Mouse (Mus musculus): ENCODE results near the gene Tnfaip1. TPM values are rescaled to one million over a fixed set of nuclear protein-coding genes. Genes with fewer than 3 reads are reported as not detected.

Tnfaip1 gene
- 4.0 and 5.9 TPM in 2 replicates for polyA plus RNA-seq (2012; ENCODE audit: low replicate concordance)

GRCm38 (mm10) chr11:78536080-78536689 is at the start of gene Tnfaip1, which contains the start of gene Ift20:
Tnfaip1 (minus strand) TSS chr11:78536332.
Ift20 (plus strand) TSS chr11:78536361.

DNA sequence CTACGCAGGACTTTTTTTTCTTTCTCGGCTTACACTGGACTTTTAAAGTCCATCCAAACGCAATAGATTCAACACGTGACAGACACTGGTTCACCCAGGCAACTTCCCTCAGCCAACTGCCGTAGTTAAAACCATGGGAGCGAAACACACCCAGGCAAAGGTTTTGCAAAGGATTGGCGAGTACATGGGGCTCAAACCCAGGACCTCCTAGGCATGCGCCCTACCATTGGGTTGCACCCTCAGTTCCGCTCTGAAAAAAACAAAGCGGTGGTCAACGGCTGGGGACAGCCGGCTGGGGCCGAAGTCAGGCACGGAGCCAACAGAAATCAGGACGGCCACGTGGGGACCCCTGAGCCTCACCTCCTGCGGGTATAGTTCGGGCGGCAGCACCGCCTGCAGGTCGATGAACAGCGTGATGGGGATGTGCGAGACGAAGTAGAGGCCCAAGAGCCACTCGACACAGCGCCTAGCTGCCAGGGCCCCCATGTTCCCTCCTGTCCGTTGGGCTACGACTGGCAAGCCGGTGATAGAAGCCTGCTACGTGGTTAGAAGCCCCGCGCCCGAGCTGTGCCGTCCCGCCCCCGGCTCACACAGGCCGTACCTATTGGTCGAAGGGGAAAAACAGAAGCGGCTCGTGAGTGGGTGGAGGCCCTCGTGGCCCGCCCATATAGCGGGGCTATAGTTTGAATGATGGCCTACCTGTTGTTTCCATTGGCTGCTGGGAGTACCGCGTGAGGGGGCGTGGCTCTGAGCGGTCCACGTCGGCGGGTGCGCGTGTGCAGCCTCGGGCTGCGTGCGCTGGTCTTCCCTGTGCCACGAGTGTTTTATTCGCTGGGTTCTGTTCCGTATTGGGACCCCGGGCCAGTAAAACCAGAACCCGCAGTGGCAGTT is 14.3 kb upstream of the Tnfaip1 start, which contains the start of gene Tmem97:
Gene Tmem97 (minus strand): TSS at position 610 of the 891 bp plus-strand sequence.

GRCm38 (mm10) chr11:78512025-78512957 is 23.8 kb downstream of the Tnfaip1 start, which contains the start of the genes Tmem199 and Poldip2:
Tmem199 (minus strand) TSS chr11:78512172.
Poldip2 (plus strand) TSS chr11:78512193.

DNA sequence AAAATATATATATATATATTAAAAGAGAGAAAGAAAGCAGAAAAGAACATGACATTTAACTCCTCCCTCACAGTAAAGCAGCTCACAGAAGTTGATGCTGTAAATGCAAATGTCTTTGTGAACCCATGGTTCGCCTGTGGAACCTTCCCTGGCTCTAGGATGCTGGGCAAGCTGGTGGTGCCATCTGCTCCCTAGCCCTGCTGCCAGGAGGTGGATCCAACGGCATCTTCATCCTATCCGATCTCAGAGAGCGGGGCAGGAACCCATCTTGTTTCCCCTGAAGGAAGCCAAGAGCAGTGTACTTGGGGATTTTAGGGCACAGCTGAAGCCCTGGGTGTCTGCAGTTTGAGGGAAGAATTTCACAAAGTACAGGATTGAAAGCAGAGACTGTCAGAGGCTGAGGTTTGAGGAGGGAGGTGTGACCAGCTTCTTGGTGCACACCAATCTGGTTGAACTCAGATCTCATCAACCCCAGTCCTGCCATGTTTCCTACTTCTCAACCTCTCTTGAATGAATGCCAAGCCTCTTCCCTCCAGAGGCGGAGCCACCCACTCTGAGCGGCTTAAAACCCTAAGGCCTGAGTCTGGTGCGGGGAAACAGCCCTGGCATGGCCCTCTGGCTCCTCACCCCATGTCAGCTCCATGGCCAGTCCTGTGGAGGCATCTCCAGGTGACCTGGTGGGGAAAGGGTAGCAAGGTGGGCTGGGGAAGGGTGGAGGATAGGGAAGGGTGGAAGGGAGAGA is 33.1 kb downstream of the Tnfaip1 start, which contains the start of gene Sebox:
Gene Sebox (plus strand): TSS at position 539 of the 742 bp plus-strand sequence.

DNA sequence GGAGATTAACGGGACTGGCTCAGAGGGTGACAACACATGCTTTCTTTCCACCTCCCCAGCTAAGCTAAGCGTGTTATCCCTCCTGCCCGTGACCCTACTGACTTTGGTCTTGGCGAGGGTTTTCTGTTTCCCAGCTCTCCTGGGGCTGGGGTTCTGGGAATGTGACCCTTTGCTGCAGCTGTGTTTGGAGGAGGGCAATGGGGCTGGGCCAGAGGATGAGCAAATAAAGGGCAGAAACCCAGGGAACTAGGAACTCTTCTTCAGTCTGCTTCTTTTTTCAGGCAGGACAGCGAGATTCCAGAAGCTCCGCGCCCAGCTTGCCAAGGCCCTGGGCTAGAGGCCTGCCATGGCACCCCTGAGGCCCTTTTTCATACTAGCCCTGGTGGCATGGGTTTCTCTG is 37.1 kb downstream of the Tnfaip1 start, which contains the start of gene Vtn:
Gene Vtn (plus strand): TSS at position 88 of the 400 bp plus-strand sequence.

GRCm38 (mm10) chr11:78497544-78498522 is 38.3 kb downstream of the Tnfaip1 start, which contains the start of gene Sarm1:
Sarm1 (minus strand) TSS chr11:78497754.

Other genes with a start within 250 kb of the Tnfaip1 start
- gene BC030499, start 245.5 kb downstream of the Tnfaip1 start, polyA plus RNA-seq (2012; ENCODE audit: low replicate concordance) = not detected in 2 replicates
- gene Spag5, start 234.8 kb downstream of the Tnfaip1 start, polyA plus RNA-seq (2012; ENCODE audit: low replicate concordance) = 13.8 and 44.5 TPM in 2 replicates
- 0.27 and 1.1 TPM in 2 replicates for gene Aldoc, start 213.4 kb downstream of the Tnfaip1 start, polyA plus RNA-seq (2012; ENCODE audit: low replicate concordance)
- gene Pigs, start 207.9 kb downstream of the Tnfaip1 start, polyA plus RNA-seq (2012; ENCODE audit: low replicate concordance) = 15.9 and 90.3 TPM in 2 replicates
- gene Unc119, start 192.8 kb downstream of the Tnfaip1 start, polyA plus RNA-seq (2012; ENCODE audit: low replicate concordance) = 13.1 and 20.8 TPM in 2 replicates
- not detected in 2 replicates for gene Foxn1, start 149.8 kb downstream of the Tnfaip1 start, polyA plus RNA-seq (2012; ENCODE audit: low replicate concordance)
- 0.07 TPM in 1 of 2 replicates, not detected in the other for gene Slc13a2, start 114.1 kb downstream of the Tnfaip1 start, polyA plus RNA-seq (2012; ENCODE audit: low replicate concordance)
- gene Slc46a1, start 70.6 kb downstream of the Tnfaip1 start, polyA plus RNA-seq (2012; ENCODE audit: low replicate concordance) = 0.43 and 3.0 TPM in 2 replicates
- 0.05 and 0.11 TPM in 2 replicates for gene Sarm1, start 38.6 kb downstream of the Tnfaip1 start, polyA plus RNA-seq (2012; ENCODE audit: low replicate concordance)
- not detected in 2 replicates for gene Vtn, start 37.2 kb downstream of the Tnfaip1 start, polyA plus RNA-seq (2012; ENCODE audit: low replicate concordance)
- not detected in 2 replicates for gene Sebox, start 32.9 kb downstream of the Tnfaip1 start, polyA plus RNA-seq (2012; ENCODE audit: low replicate concordance)
- gene Tmem199, start 24.2 kb downstream of the Tnfaip1 start, polyA plus RNA-seq (2012; ENCODE audit: low replicate concordance) = 24.3 and 26.0 TPM in 2 replicates
- 34.6 and 38.5 TPM in 2 replicates for gene Poldip2, start 24.1 kb downstream of the Tnfaip1 start, polyA plus RNA-seq (2012; ENCODE audit: low replicate concordance)
- gene Ift20, start within 50 bp of the Tnfaip1 start, polyA plus RNA-seq (2012; ENCODE audit: low replicate concordance) = 8.6 and 41.0 TPM in 2 replicates
- gene Tmem97, start 14.4 kb upstream of the Tnfaip1 start, polyA plus RNA-seq (2012; ENCODE audit: low replicate concordance) = 17.5 and 30.4 TPM in 2 replicates
- 14.5 and 32.1 TPM in 2 replicates for gene Nlk, start 161.0 kb upstream of the Tnfaip1 start, polyA plus RNA-seq (2012; ENCODE audit: low replicate concordance)
- gene Ccnq, start 215.4 kb upstream of the Tnfaip1 start, polyA plus RNA-seq (2012; ENCODE audit: low replicate concordance) = 40.6 and 45.6 TPM in 2 replicates

Measured in leukemia stem cell, adult 10-12 weeks (primary cell).